Mouse (Mus musculus) heart, adult 8-10 months (tissue): ENCODE results near the gene Serpina10. TPM values are rescaled to one million over a fixed set of nuclear protein-coding genes. Genes with fewer than 3 reads are reported as not detected.
"Not testable (repeated sequence)": the region's sequence is repeated elsewhere in the genome, so short reads cannot be mapped to it uniquely, and the experiment has no call there.

Experiments used
- DNase-seq: peaks from one replicate; pipeline ENCODE4 v3.0.0; 2022; ENCODE audit warnings: low spot score
- total RNA-seq, 4 experiments: library from RNA; stranded (reverse); gene quantifications; 2 replicates each; pipeline ENCODE4 v1.2.4; 2022

Gene Serpina10
- not detected for total RNA-seq

DNA sequence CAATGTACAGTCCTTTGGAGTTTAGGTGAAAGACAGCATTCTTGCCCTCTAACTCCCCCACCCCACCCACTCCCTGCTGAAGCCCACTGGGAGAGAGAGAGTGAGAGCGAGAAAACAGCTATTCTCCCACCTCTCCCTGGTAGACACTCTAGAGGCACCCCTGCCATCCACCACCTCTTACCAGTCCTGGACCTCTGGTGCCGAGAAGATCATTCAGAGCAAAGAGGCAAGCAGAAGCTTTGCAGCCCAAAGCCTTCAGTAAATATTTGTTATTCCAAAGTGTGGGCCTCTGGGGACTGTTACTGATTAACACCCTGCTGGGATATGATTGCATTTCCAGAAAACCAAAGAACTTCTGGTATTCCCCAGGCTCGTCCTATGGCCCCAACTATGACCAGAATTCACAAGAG, at the start of gene Serpina10:
Gene Serpina10 (minus strand): TSS at position 242 of the 410 bp plus-strand sequence.
- DNase-seq = no peak

GRCm38 (mm10) chr12:103679853-103680252, 48.6 kb upstream of the Serpina10 start:
- DNase-seq = not testable (repeated sequence)

DNA sequence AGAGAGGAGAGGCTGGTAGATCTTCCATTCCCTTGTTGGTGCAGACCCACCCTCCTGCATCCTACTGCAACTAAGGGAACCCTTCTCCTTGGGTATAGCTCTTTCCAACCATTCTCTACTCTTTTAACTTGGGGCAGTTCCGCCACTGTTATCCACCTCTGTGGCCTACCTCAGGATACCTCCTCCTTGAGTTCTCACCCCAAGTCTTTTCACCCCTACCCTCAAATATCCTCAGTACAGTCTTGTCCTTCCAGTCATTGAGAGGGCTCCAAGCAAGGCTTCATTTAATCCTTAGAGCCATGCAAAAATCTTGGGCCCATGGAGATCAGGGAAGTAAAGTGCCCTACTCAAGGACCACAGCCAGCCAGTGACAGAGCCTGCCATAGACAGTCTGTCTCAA, 44.8 kb upstream of the Serpina10 start, which contains the start of gene Serpina16:
Gene Serpina16 (minus strand): TSS at position 101 of the 400 bp plus-strand sequence.
- no peak for DNase-seq

GRCm38 (mm10) chr12:103673179-103673578, 41.9 kb upstream of the Serpina10 start:
- peak; percentile 72 for DNase-seq

- no peak for DNase-seq
Measured at GRCm38 (mm10) chr12:103671483-103671882, 40.2 kb upstream of the Serpina10 start.

DNA sequence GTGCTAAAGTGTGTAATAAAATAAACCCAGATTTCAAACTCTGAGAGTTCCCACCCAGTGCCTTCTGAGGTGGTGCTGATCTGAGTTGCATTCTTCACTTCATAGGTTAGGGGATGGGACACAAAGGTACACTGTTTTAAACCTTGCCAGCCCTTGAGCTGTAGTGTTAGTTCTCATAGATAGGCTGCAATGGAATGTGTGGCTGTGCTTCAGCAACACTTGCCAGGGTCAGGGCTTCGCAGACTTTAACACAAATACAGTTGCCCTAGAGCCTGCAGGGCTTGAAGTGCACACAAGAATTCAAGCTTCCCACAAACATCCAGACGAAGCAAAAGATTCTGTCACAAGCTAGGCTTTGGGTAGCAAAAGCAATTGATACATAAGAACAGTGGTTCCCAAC, 39.7 kb upstream of the Serpina10 start:
- DNase-seq = no peak

DNA sequence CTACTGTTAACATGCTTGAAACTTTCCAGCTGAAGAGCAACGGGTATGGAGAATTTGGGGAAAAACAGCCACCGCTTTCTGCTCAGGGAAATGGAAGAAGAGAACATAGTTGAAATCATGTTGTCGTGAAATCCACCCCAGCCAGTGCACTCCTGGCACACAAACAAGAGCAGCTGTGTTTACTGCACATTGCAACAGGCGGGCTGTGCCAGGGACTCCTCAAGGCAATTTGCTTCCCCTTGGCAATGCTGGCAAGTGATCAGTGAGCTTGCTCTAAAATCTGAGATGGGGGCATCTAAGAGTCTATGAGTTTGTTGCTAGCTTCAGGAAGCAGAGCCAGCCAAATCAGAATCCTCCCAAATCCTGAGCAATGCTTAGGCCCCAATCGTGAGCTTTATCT, 39.1 kb upstream of the Serpina10 start:
- DNase-seq = no peak

DNA sequence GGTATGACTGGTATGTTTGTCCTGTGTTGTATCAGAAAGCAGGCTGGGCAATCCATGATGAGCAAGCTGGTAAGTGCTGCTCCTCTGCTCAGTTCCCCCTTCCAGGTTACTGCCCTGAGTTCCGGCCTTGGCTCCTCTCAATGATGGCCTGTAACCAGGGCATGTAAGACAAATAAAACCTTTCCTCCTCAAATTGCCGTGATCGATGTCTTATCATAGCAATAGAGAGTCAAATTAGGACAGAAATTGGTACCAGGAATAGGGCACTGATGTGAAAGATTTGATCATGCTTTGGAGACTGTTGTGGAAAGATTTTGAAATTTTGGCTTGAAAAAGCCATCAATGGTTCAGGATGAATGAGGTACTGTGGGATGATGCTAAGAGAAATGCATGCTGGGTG, 34.0 kb upstream of the Serpina10 start:
- DNase-seq = no peak

DNA sequence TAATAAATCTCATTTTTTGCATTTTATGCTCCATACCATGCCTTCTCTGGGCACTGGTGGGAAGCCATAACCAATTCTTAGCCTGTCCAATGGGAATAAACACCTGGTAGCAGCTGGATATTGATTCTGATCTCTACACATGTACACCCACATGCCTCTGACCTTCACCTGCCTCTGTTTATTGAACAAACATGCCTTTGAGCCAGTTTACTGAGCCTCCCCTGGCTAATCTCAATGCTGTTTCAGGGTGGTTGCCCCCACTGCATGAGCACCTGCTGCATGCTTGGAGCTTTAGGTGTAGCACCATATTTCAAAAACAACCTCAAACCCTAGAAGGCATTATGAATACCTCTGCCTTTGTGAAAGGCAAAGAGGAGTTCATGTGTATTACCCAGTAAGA, 30.8 kb upstream of the Serpina10 start:
- DNase-seq = not testable (repeated sequence)

GRCm38 (mm10) chr12:103660076-103660475, 28.8 kb upstream of the Serpina10 start:
- DNase-seq = no peak

GRCm38 (mm10) chr12:103659171-103659570, 27.9 kb upstream of the Serpina10 start:
- no peak for DNase-seq

GRCm38 (mm10) chr12:103657991-103658390, 26.7 kb upstream of the Serpina10 start:
- no peak for DNase-seq

GRCm38 (mm10) chr12:103656848-103657626, 25.8 kb upstream of the Serpina10 start, which contains the start of gene Serpina6:
Gene Serpina6 (minus strand): TSS chr12:103657212.
- no peak for DNase-seq

DNA sequence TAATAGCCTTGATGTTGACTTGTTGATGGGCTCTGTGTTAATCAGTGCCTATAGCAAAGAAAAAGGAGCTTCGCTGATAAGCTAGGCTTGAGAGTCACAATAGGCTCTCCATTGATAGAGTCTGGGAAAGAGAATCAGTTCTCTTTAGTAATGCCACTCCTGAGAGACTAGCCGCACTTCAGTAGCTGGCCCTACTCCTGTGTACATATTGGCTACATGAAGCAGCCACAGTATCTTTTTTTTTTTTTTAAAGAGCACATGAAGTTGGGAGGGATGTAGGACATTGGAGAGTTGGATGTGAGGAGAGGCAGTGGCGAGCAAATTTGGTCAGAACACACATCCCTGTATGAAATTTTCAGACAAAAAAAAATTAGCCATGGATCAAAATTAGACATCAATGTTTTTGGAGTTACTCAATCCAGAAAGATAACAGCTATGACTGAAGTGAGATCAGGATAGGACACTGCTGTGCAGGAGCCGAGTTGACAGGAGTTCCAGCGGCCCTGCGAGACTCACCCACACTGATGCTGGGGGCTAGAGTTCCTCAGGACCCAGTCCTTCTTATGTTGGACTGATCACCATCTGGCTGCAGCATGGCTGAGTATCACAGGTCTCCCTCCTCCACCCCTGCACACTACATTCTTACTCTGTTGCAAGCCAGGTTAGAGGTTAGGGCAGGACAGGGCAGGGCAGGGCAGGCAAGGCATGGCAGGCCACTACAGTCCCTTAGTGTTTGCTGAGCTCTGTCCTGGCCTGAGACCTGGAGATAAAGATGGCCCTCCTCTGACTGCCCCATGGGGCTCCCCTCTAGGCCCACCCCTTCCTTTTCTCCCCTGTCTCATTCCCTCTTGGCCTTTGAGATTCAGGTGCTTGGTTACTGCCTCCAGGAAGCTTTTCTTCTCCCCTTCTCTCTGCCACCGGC, 24.1 kb upstream of the Serpina10 start:
- no peak for DNase-seq

GRCm38 (mm10) chr12:103653836-103654235, 22.6 kb upstream of the Serpina10 start:
- no peak for DNase-seq

- no peak for DNase-seq
Measured at GRCm38 (mm10) chr12:103646314-103646713, 15.1 kb upstream of the Serpina10 start.

DNA sequence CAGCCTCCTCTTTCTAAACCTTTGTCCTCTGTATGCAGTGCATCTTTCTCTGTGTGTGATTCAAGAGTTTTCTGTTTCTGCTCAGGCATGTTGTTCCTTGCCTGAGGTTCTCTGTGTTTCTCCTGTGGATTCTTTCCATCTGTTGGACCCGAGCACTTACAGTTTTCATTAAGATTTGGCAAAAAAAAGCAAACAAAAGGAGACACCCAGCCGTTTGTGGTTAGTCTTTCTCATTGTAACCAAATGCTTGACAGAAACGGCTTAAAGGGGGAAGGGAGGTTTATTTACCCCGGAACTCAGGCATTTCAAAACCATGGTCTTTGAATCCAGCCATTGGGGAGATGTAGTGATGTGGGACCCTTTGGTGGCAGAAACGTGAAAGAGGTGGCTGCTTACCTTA, 13.4 kb upstream of the Serpina10 start:
- no peak for DNase-seq

DNA sequence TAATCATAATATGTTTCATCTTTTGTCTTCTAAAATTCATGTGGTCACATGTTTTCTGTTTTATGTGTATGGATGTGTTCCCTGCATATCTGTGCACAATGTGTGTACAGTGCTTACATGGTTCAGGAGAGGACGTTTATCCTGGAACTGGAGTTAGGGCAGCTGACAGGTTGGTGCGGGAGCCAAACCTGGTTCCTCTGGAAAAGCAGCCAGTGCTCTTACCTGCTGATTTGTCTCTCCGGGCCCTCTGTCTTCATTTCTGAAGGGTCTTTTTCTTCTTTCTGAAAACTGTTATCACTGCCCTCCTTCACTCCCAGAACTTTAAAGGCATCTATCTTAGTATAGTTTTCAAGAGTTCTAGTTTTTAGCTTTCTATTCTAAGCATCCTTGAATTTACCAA, 12.6 kb upstream of the Serpina10 start:
- no peak for DNase-seq

GRCm38 (mm10) chr12:103643336-103643735, 12.1 kb upstream of the Serpina10 start:
- peak; percentile 61 for DNase-seq

GRCm38 (mm10) chr12:103635846-103636245, 4.6 kb upstream of the Serpina10 start:
- no peak for DNase-seq

DNA sequence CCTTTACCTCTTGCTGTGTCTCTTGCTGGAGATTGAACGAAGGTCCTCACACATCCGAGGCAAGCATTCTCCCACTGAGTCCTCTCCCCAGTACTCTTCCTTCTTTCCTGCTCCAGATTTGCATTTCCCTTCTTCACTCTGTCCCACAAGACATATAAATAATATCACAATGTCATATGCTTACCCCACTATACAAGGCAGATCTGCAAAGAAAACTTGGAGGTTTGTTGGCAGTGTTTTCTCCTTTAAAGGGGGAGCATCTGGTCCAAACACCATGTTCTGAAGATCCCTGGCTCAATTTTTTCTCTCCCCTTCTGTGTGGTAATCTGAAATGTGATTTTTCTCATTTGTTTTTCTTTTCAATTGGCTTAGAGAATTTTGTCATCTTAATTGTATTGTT, 3.2 kb upstream of the Serpina10 start:
- no peak for DNase-seq

DNA sequence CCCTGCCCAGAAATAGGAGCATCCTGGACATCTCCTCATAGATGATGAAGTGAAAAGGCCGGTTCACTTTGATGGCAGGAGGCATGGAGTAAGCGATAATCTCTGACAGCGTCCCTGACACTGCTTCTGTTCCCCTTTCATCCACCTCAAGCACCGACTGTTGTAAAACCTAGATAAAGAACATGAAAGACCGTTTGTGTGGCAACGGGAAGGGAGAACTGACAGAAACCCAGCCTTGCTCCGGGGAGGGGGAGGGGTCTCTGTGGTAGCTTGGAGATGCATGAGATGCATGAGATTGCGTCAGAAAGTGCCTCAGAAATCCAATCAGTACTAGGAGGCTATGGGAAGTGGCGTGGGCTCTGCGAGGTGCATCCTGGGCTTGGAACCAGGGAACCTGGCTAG, 14.4 kb downstream of the Serpina10 start:
- no peak for DNase-seq
